Mouse (Mus musculus) G1E (cell line): ENCODE measurements around the gene Tanc2.

Experiments
- CTCF ChIP-seq: IDR thresholded peaks from 2 replicates; pipeline ENCODE4 v1.5.1; 2012; ENCODE audit warnings: low read depth, low read length, inconsistent platforms, mixed read lengths
- GATA1 ChIP-seq: IDR thresholded peaks from 2 replicates; pipeline ENCODE4 v1.6.1; 2012; ENCODE audit warnings: borderline replicate concordance, low read length, inconsistent platforms, mixed read lengths
- GATA2 ChIP-seq: IDR thresholded peaks from 2 replicates; pipeline ENCODE4 v1.6.1; 2012; ENCODE audit warnings: low read depth, low read length, inconsistent platforms, borderline replicate concordance
- POLR2AphosphoS5 ChIP-seq: IDR thresholded peaks from 2 replicates; pipeline ENCODE4 v1.6.1; 2012; ENCODE audit warnings: low read depth, low read length, inconsistent platforms; ENCODE audit not compliant: insufficient replicate concordance
- TAL1 ChIP-seq: conservative IDR thresholded peaks from 2 replicates; pipeline ENCODE4 v1.6.1; 2012; ENCODE audit warnings: low read depth, low read length, inconsistent platforms, mixed read lengths

- TF ChIP-seq GATA2 = no peak
- TF ChIP-seq POLR2AphosphoS5 = no peak
- TF ChIP-seq CTCF = no peak
- no peak for TF ChIP-seq GATA1
- no peak for TF ChIP-seq TAL1
Measured at GRCm38 (mm10) chr11:105804776-105805175, 215.0 kb downstream of the Tanc2 start.
